Mouse (Mus musculus): Measurements from ENCODE around the gene Poc5. TPM values are rescaled to one million over a fixed set of nuclear protein-coding genes. Genes with fewer than 3 reads are reported as not detected.
A peak's percentile ranks its signal among the peaks of the same experiment; 100 is the strongest.

The Poc5 gene
- total and polyA plus RNA-seq, 2 experiments from 2014 or later: 16.7 to 26.1 TPM

DNA sequence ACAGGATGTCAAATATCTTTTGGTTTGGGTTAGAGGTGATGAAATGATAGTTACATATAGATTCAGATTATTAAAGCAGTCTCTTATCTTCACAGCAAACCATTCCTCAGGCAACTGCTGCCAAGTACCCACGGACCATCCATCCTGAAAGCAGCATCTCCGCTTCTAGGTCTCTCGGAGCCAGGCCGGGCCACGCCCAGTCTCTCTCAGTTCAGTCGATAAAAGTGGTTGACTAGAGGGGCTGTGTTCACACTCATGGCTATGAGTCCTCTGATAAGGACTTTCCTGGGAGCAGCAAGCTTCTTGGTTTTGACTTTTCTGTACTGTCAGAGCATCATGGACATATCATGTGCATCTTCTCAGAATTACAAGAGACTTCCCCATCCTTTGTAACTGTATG, 26.3 kb downstream of the Poc5 start:
- H3K4me1 ChIP-seq (ENCODE audit: insufficient read depth, low read length): no peaks in the 10 kb centered on the region
- H3K4me3 ChIP-seq (ENCODE audit: low read length): no peak overlapping the region
- no peak for TF ChIP-seq CTCF (IDR thresholded peaks at IDR 0.05; ENCODE audit: low read depth)
- 90% methylated on average over 6 of the region's 6 CpGs for WGBS
- DNase-seq (ENCODE audit: low spot score): no peak
- no peak overlapping the region for H3K4me2 ChIP-seq (ENCODE audit: low read depth, low read length)
- no peak overlapping the region for H3K27ac ChIP-seq
- ATAC-seq: no peak
- no peak overlapping the region for H3K9ac ChIP-seq (replicated peaks; ENCODE audit: low read length)
- no peaks in the 10 kb centered on the region for H3K27me3 ChIP-seq (ENCODE audit: insufficient read depth, low read length)
- H3K36me3 ChIP-seq (ENCODE audit: insufficient read depth, low read length): peaks cover 35% of the 10 kb centered on the region
- no peaks in the 10 kb centered on the region for H3K9me3 ChIP-seq (ENCODE audit: low read length)

DNA sequence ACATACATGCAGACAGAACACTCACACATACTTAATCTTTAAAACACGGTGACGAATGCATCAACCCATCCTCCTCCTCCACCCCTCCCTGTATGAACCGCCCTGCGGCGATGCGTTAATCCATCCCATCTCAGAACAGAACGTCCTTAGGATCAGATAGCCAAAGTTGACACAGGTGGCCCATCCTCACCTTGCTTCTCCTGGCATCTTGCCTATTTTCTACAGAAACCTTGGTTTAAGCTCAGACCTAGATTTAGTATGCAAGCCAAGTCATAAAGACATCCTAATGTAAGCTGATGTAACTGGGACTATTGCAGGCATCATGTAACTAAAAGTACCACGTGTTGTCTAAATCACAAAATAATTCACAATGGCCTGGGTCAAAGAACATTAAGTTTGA, 28.3 kb downstream of the Poc5 start:
- WGBS: 94% methylated on average over 8 of the region's 8 CpGs
- TF ChIP-seq CTCF (IDR thresholded peaks at IDR 0.05; ENCODE audit: low read depth): no peak
- peaks cover 26% of the 10 kb centered on the region for H3K36me3 ChIP-seq (ENCODE audit: insufficient read depth, low read length)

GRCm38 (mm10) chr13:96417261-96417813, 29.2 kb downstream of the Poc5 start:
- Histone ChIP-seq H3K27me3 (ENCODE audit: insufficient read depth, low read length) (no peaks in the 10 kb centered on the region), H3K36me3 (ENCODE audit: insufficient read depth, low read length) (peaks cover 25% of the 10 kb centered on the region), H3K9me3 (ENCODE audit: low read length) (no peaks in the 10 kb centered on the region), H3K4me2 (ENCODE audit: low read depth, low read length) (no peak overlapping the region), H3K4me1 (ENCODE audit: insufficient read depth, low read length) (no peaks in the 10 kb centered on the region), H3K4me3 (ENCODE audit: low read length) (no peak overlapping the region), H3K27ac (no peak overlapping the region), H3K9ac (replicated peaks; ENCODE audit: low read length) (no peak overlapping the region)
- DNase-seq (ENCODE audit: low spot score): no peak
- no peak for TF ChIP-seq CTCF (IDR thresholded peaks at IDR 0.05; ENCODE audit: low read depth)
- WGBS: 89% methylated on average over 5 of the region's 5 CpGs
- ATAC-seq: no peak

More for the DNA sequence above, 28.3 kb downstream of the Poc5 start:
- no peak overlapping the region for H3K9ac ChIP-seq (replicated peaks; ENCODE audit: low read length)
- ATAC-seq (no peak), DNase-seq (ENCODE audit: low spot score) (no peak)
- no peak overlapping the region for H3K27ac ChIP-seq
- H3K4me2 ChIP-seq (ENCODE audit: low read depth, low read length): no peak overlapping the region
- no peaks in the 10 kb centered on the region for H3K27me3 ChIP-seq (ENCODE audit: insufficient read depth, low read length)
- no peak overlapping the region for H3K4me3 ChIP-seq (ENCODE audit: low read length)
- H3K9me3 ChIP-seq (ENCODE audit: low read length): no peaks in the 10 kb centered on the region
- H3K4me1 ChIP-seq (ENCODE audit: insufficient read depth, low read length): no peaks in the 10 kb centered on the region

DNA sequence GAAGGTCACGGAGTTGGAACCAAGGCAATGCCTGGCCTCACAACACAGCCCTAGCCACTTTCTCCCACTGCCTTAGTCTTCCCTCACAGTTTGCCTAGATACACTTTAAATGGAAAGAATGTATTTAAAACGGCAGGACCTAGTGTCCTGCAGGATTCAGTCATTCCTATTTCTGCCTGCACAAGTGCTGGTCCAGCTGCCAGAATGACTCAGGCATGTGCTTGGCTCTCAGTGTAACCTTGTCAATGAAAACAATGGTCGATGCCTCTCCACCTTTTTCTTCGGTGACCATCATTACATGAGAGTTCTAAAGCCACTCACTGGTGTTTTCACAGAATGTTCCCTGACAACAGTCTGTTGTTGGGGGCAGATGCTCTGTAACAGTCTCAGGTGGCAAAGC, 30.4 kb downstream of the Poc5 start:
- Histone ChIP-seq H3K4me2 (ENCODE audit: low read depth, low read length) (no peak overlapping the region), H3K27ac (no peak overlapping the region), H3K27me3 (ENCODE audit: insufficient read depth, low read length) (no peaks in the 10 kb centered on the region), H3K36me3 (ENCODE audit: insufficient read depth, low read length) (peaks cover 25% of the 10 kb centered on the region), H3K4me1 (ENCODE audit: insufficient read depth, low read length) (no peaks in the 10 kb centered on the region), H3K9me3 (ENCODE audit: low read length) (no peaks in the 10 kb centered on the region), H3K9ac (replicated peaks; ENCODE audit: low read length) (no peak overlapping the region), H3K4me3 (ENCODE audit: low read length) (no peak overlapping the region)
- DNase-seq (ENCODE audit: low spot score) (no peak), ATAC-seq (no peak)
- no peak for TF ChIP-seq CTCF (IDR thresholded peaks at IDR 0.05; ENCODE audit: low read depth)
- 88% methylated on average over 4 of the region's 4 CpGs for WGBS

DNA sequence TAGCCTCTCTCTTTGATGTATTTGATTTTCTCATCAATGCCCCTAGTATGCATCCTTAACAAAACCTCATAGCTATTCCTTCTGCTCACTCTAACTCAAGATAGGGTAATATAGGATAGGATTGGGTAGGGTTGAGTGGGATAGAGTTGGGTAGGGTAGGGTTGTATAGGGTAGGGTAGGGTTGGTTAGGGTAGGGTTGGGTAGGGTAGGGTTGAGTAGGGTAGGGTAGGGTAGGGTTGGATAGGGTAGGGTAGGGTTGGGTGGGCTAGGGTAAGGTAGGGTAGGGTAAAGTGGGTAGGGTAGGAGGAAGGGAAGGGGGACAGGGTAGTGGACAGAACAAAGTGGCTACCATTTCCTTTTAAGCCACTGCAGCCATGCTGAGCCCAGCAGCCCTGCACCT, 33.1 kb downstream of the Poc5 start:
- H3K4me2 ChIP-seq (ENCODE audit: low read depth, low read length): no peak overlapping the region
- no peak overlapping the region for H3K4me3 ChIP-seq (ENCODE audit: low read length)
- no peak for ATAC-seq

GRCm38 (mm10) chr13:96424496-96425274, 36.6 kb downstream of the Poc5 start:
- Histone ChIP-seq H3K27me3 (ENCODE audit: insufficient read depth, low read length) (no peaks in the 10 kb centered on the region), H3K9ac (replicated peaks; ENCODE audit: low read length) (no peak overlapping the region), H3K27ac (no peak overlapping the region), H3K4me3 (ENCODE audit: low read length) (no peak overlapping the region), H3K36me3 (ENCODE audit: insufficient read depth, low read length) (no peaks in the 10 kb centered on the region), H3K4me2 (ENCODE audit: low read depth, low read length) (no peak overlapping the region), H3K4me1 (ENCODE audit: insufficient read depth, low read length) (no peaks in the 10 kb centered on the region), H3K9me3 (ENCODE audit: low read length) (no peaks in the 10 kb centered on the region)
- 92% methylated on average over 12 of the region's 12 CpGs for WGBS
- TF ChIP-seq CTCF (IDR thresholded peaks at IDR 0.05; ENCODE audit: low read depth): no peak
- ATAC-seq: no peak
- no peak for DNase-seq (ENCODE audit: low spot score)

More for the DNA sequence above, 33.1 kb downstream of the Poc5 start:
- no peak for TF ChIP-seq CTCF (IDR thresholded peaks at IDR 0.05; ENCODE audit: low read depth)
- Histone ChIP-seq H3K27ac (no peak overlapping the region), H3K4me1 (ENCODE audit: insufficient read depth, low read length) (no peaks in the 10 kb centered on the region), H3K27me3 (ENCODE audit: insufficient read depth, low read length) (no peaks in the 10 kb centered on the region), H3K9me3 (ENCODE audit: low read length) (no peaks in the 10 kb centered on the region), H3K9ac (replicated peaks; ENCODE audit: low read length) (no peak overlapping the region), H3K36me3 (ENCODE audit: insufficient read depth, low read length) (peaks cover 2% of the 10 kb centered on the region; the same call in 1 of the 2 replicates)
- no peak for DNase-seq (ENCODE audit: low spot score)

- Histone ChIP-seq H3K4me1 (ENCODE audit: insufficient read depth, low read length) (no peaks in the 10 kb centered on the region), H3K36me3 (ENCODE audit: insufficient read depth, low read length) (no peaks in the 10 kb centered on the region), H3K9ac (replicated peaks; ENCODE audit: low read length) (no peak overlapping the region), H3K4me2 (ENCODE audit: low read depth, low read length) (no peak overlapping the region), H3K27me3 (ENCODE audit: insufficient read depth, low read length) (no peaks in the 10 kb centered on the region), H3K9me3 (ENCODE audit: low read length) (no peaks in the 10 kb centered on the region), H3K4me3 (ENCODE audit: low read length) (no peak overlapping the region), H3K27ac (no peak overlapping the region)
- 57% methylated on average over 3 of the region's 3 CpGs for WGBS
- ATAC-seq (0 out of 2 replicates have a peak, but pooled peaks have one; percentile 62), DNase-seq (ENCODE audit: low spot score) (peak; percentile 23)
- no peak for TF ChIP-seq CTCF (IDR thresholded peaks at IDR 0.05; ENCODE audit: low read depth)
These were observed 38.0 kb downstream of the Poc5 start for GRCm38 (mm10) chr13:96426044-96426443.
